Mouse (Mus musculus) heart, postnatal 0 days (tissue): ENCODE measurements around the gene Hoxa6. TPM values are rescaled to one million over a fixed set of nuclear protein-coding genes. Genes with fewer than 3 reads are reported as not detected.

Source experiments
- ATAC-seq: fragments of 200-750 bp; cut with Nextera tagmentation; 2 replicates; pipeline ENCODE4 v1.8.0; 2017; ENCODE audit warnings: low read depth, moderate number of reproducible peaks, moderate library complexity; ENCODE audit not compliant: insufficient read depth
- DNase-seq: peaks from one replicate; pipeline ENCODE4 v3.0.0-alpha.2; 2016; ENCODE audit warnings: low spot score
- H3K27ac ChIP-seq: fragments of 300-500 bp; sonication (generic); 2 replicates; pipeline ENCODE4 v1.5.1; 2014; ENCODE audit warnings: low read depth, mild to moderate bottlenecking
- H3K27me3 ChIP-seq: fragments of 300-500 bp; sonication (generic); 2 replicates; pipeline ENCODE4 v1.6.1; 2014; ENCODE audit warnings: low read length, mixed read lengths; ENCODE audit not compliant: control insufficient read depth, insufficient read depth
- H3K36me3 ChIP-seq: fragments of 300-500 bp; sonication (generic); replicated peaks from 2 replicates; pipeline ENCODE4 v1.6.1; 2014; ENCODE audit warnings: low read length, mixed read lengths; ENCODE audit not compliant: control insufficient read depth, insufficient read depth
- H3K4me1 ChIP-seq: fragments of 300-500 bp; sonication (generic); 2 replicates; pipeline ENCODE4 v1.6.1; 2014; ENCODE audit warnings: antibody characterized with exemption; ENCODE audit not compliant: control insufficient read depth, insufficient read depth
- H3K4me2 ChIP-seq: fragments of 300-500 bp; sonication (generic); 2 replicates; pipeline ENCODE4 v1.6.1; 2014; ENCODE audit warnings: low read depth, mild to moderate bottlenecking, low read length, moderate library complexity
- H3K4me3 ChIP-seq: fragments of 300-500 bp; sonication (generic); 2 replicates; pipeline ENCODE4 v1.5.1; 2014; ENCODE audit warnings: low read depth, low read length
- H3K9ac ChIP-seq: fragments of 300-500 bp; sonication (generic); replicated peaks from 2 replicates; pipeline ENCODE4 v1.6.1; 2014; ENCODE audit warnings: low read depth, low read length, mixed read lengths
- H3K9me3 ChIP-seq: fragments of 300-500 bp; sonication (generic); replicated peaks from 2 replicates; pipeline ENCODE4 v1.6.1; 2016; ENCODE audit warnings: low read length; ENCODE audit not compliant: control insufficient read depth
- CTCF ChIP-seq: IDR thresholded peaks from 2 replicates; pipeline ENCODE4 v1.5.1; 2016; ENCODE audit warnings: antibody characterized with exemption, control low read depth, low read depth
- EP300 ChIP-seq: IDR thresholded peaks from 2 replicates; pipeline ENCODE4 v1.6.1; 2016; ENCODE audit warnings: antibody characterized with exemption, low read depth
- WGBS: fragments of 180-500 bp; shearing (Covaris S2); extraction: QIAGEN DNeasy Blood & Tissue Kit; methylation state at CpG from one replicate; pipeline ENCODE4 v1.1.7; 2014; 5-methylcytosine and 5-hydroxymethylcytosine counted together
- polyA plus RNA-seq: library from polyadenylated mRNA; unstranded; fragments of >200 nt; fragmentation: Nextera tagmentation; extraction: Ambion mirVana; gene quantifications from 2 replicates; pipeline ENCODE4 v1.2.1, GENCODE M21; 2015
- total RNA-seq: library from RNA; depleted of rRNA; stranded (reverse); fragments of >200 nt; gene quantifications from 2 replicates; pipeline ENCODE4 v1.2.3, GENCODE M21; 2014; ENCODE audit warnings: low replicate concordance

Gene Hoxa6
- total and polyA plus RNA-seq, 2 experiments from 2014 or later = not detected

DNA sequence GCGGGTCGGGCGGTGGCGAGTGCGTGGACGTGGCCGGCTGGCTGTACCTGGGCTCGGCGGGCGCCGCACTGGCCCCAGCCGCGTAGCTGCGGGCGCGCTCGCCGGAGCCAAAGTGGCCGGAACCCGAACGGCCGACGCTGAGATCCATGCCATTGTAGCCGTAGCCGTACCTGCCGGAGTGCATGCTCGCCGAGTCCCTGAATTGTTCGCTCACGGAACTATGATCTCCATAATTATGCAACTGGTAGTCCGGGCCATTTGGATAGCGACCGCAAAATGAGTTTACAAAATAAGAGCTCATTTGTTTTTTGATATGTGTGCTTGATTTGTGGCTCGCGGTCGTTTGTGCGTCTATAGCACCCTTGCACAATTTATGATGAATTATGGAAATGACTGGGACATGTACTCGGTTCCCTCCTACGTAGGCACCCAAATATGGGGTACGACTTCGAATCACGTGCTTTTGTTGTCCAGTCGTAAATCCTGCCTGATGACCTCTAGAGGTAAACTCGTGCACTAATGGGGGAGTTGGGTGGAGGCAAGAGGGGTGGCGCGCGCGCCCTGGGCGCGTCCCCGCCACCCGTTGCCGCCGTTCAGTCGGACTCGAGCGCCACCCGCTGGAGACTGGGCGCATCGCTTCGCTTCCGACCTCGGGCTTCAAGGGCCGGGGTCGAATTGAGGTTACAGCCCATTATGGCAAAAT lies 4.3 kb downstream of the Hoxa6 start, which contains the start of gene Hoxa5:
TSS of gene Hoxa5 (minus strand) at position 538 of the 703 bp plus-strand sequence.
- no peaks in the 10 kb centered on the region for H3K9me3 ChIP-seq
- under 1% methylated on average over 65 of the region's 65 CpGs for WGBS
- no peak; the same call in 1 of the 2 replicates for ATAC-seq
- no peaks in the 10 kb centered on the region for H3K4me1 ChIP-seq
- TF ChIP-seq CTCF = peak; percentile 64
- no peak for TF ChIP-seq EP300
- H3K4me3 ChIP-seq = peak within 1 kb of the TSS; percentile 48
- no peak for DNase-seq
- H3K36me3 ChIP-seq = no peaks in the 10 kb centered on the region
- no peak within 1 kb of the TSS for H3K27ac ChIP-seq
- H3K4me2 ChIP-seq = peak within 1 kb of the TSS; percentile 56
- no peak within 1 kb of the TSS; the same call in 1 of the 2 replicates for H3K9ac ChIP-seq
- H3K27me3 ChIP-seq = peaks cover 99% of the 10 kb centered on the region

DNA sequence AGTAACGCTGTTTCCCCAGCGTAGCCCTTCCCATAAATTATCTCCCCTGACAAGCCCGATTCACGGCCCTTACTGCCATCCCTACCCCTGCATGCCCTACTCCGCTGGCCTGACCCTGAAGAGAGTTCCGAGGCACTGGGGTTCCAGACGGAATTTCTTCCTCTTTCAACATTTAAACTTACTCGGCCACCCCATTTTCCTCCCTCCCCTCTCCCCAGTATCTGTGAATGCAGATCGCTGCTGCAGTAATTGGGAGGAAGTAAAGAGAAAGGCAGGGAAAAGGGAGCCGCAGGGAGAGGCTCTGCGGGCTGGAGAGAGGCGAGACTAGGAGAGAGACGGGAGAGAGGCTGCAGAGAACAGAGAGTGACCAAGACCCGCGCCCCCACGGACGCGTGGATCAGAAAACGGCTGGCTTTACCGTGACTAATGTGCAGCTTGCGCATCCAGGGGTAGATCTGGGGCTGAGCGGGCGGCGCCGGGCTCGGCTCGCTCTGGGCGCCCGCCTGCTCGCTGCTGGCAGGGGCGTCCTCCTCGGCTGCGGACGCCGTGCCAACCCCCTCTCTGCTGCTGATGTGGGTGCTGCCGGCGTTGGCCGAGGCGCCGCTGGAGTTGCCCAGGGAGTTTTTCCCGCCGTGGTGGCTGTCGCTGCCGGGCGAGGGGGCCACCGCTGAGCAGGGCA lies 5.0 kb downstream of the Hoxa6 start:
- Histone ChIP-seq H3K4me3 (peak overlapping the region; percentile 48), H3K27me3 (peaks cover 99% of the 10 kb centered on the region), H3K27ac (no peak overlapping the region), H3K9ac (no peak overlapping the region; the same call in 1 of the 2 replicates), H3K4me2 (peak overlapping the region; percentile 56), H3K36me3 (no peaks in the 10 kb centered on the region), H3K9me3 (no peaks in the 10 kb centered on the region), H3K4me1 (no peaks in the 10 kb centered on the region)
- DNase-seq (no peak), ATAC-seq (0 out of 2 replicates have a peak, but pooled peaks have one; percentile 27)
- no peak for TF ChIP-seq CTCF
- no peak for TF ChIP-seq EP300
- 2% methylated on average over 46 of the region's 46 CpGs for WGBS

DNA sequence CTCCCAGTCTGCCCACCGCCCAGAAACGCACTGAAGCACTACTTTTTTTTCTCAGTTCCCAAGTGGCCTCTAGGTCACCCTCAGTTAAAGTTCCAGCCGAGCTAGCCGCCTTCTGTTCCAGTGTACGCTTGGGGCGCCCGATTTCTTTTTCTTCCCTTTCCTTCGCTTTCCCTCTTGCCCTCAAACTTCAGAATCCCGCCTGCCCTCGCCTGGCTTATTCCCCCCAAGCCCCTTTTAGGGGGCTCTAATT lies 5.5 kb downstream of the Hoxa6 start:
- Histone ChIP-seq H3K27me3 (peaks cover 99% of the 10 kb centered on the region), H3K36me3 (no peaks in the 10 kb centered on the region), H3K27ac (no peak overlapping the region), H3K9ac (no peak overlapping the region), H3K4me1 (no peaks in the 10 kb centered on the region), H3K9me3 (no peaks in the 10 kb centered on the region), H3K4me2 (peak overlapping the region; percentile 56), H3K4me3 (peak overlapping the region; percentile 48)
- ATAC-seq = no peak
- no peak for TF ChIP-seq CTCF
- no peak for TF ChIP-seq EP300
- 4% methylated on average over 10 of the region's 10 CpGs for WGBS
- DNase-seq = no peak

DNA sequence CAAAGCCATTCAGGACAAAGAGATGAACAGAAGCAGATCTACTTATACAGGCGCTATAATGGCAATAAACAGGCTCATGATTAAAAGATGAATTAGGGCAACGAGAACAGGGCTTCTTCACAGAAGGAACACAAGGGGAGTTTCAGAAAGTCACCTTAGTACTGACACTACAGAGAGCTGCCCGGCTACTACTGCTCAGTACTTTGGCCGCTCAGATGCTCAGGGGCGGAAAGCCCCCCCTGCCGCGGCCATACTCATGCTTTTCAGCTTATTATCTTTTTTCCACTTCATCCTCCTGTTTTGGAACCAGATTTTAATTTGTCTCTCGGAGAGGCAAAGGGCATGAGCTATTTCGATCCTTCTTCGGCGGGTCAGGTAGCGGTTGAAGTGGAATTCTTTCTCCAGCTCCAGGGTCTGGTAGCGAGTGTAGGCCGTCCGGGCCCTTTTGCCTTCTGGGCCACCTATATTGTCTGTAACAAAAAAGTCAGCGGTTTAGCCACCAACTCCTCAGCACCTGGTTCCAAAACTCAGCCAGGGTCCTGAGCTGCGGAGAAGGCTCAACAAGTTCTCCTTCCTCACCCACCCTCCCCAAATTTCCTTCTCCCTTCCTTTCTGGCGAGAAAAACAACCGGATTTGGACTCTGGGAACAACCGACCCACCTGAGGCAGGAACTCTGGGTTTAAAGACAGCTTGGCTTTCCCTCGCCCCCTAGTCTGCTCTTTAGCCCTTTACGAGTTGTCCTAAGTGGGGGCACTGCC lies 6.0 kb downstream of the Hoxa6 start:
- DNase-seq = no peak
- 15% methylated on average over 22 of the region's 22 CpGs for WGBS
- H3K4me2 ChIP-seq = peak overlapping the region; percentile 56
- H3K9ac ChIP-seq = no peak overlapping the region
- no peak for TF ChIP-seq CTCF
- no peak for TF ChIP-seq EP300
- no peak for ATAC-seq
- H3K36me3 ChIP-seq = no peaks in the 10 kb centered on the region
- H3K9me3 ChIP-seq = no peaks in the 10 kb centered on the region
- H3K4me1 ChIP-seq = no peaks in the 10 kb centered on the region
- no peak overlapping the region for H3K27ac ChIP-seq
- H3K4me3 ChIP-seq = peak overlapping the region; percentile 48
- peaks cover 100% of the 10 kb centered on the region for H3K27me3 ChIP-seq

DNA sequence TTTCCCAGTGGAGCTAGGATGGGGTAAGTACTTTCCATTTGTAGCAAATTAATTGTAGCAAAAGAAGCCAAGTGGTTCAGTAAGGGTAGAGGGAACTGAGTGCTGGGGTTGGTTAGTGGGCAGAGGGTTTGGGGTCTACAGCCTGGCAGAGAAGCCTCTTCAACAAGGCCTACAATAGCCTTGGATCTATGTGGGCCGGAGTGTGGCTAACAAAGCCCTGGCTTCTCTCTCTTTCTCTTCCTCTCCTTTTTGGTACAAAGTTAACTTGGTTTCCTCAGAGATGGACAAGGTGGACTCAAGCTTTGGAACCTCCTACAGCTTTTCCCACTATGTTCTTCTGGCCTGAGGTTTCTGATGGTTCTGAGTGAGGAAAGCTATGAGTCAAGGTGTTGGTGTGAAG lies 7.3 kb downstream of the Hoxa6 start:
- TF ChIP-seq EP300 (no peak), CTCF (no peak)
- WGBS = 21% methylated on average over 1 of the region's 1 CpGs
- Histone ChIP-seq H3K9me3 (no peaks in the 10 kb centered on the region), H3K4me2 (no peak overlapping the region), H3K36me3 (no peaks in the 10 kb centered on the region), H3K27me3 (peaks cover 100% of the 10 kb centered on the region), H3K4me3 (no peak overlapping the region), H3K27ac (no peak overlapping the region), H3K9ac (no peak overlapping the region), H3K4me1 (no peaks in the 10 kb centered on the region)
- ATAC-seq (no peak), DNase-seq (no peak)
